Mouse (Mus musculus): ENCODE results near the gene Bcas3.

DNA sequence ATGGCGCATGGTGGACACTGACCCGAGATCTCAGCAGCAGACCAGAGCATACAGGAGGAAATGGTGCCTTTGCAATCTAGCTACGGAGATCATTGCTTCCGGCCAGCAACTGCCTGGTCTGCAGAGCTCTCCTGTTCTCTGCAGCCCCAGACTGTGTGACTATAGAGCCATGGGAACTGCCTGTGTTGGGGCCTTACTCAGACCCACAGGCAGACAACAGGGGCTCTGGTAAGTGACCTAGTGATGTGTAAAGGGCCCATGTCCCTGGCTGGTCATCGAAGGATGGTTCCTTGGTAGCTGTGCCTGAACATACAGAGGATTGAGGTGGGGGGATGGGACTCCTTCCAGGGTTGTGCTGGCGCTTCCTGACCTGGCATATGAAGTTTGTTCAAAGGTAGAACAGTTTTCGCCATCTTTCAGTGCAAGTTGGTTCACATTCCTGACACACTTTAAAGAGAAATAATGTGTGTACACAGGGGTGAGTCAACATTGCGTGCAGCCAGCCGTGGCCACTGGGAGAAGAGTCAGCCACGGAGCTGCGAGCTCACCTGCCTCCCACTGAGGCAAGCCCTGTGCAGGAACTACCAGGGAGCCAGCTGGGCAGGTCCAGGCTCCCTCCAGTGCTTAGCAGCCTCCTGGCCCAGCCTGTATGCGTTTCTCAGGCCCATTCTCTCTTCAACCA is 439.7 kb downstream of the Bcas3 start:
- TF ChIP-seq POLR2A (IDR thresholded peaks at IDR 0.05; ENCODE audit: low read depth, low read length) = no peak
- TF ChIP-seq CTCF (IDR thresholded peaks at IDR 0.05; ENCODE audit: extremely low read depth, insufficient read depth, insufficient read length, insufficient replicate concordance) = no peak
